In the genomic region with DNA sequence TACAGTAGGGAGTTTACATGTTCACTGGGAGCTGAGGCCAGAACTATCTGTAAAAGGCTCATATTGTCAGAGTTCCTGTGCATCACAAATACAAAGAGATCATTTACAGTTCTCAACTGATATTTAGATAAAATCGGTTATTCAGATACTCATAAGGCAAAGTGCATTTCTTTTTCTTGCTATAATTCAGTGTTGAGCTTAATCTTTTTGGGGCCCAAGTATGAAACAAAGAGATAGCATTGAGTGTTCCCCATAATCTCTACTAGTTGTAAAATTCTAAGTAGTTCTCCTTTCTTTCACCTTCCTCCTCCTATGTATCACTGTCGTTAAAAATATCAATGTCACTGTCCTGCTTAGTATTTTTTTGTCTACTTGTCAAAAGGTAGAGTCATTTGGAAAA, we compare ENCODE assay signal across 17 mouse cellular contexts.
DNase-seq lines count a peak whose midpoint lies in the region; TF ChIP-seq lines count a peak whose summit lies in the region.
"Had no signal": no experiment of that assay in that cellular context is flagged by ENCODE, and none has a peak within 500 bp of the region (broad histone marks: within the 10 kb centered on the region; RNA-seq: fewer than 3 reads in every experiment).

No protein-coding gene starts in this region.

- H3K36me3 ChIP-seq in MEL (ENCODE audit: control insufficient read depth in 1 of 2, insufficient read depth in 2 of 2, low read length in 2 of 2) = peaks cover 0 to 11% of the 10 kb centered on the region in 2 experiments; a peak in 2 of 4 replicates
- H3K36me3 ChIP-seq: G1E had no signal

- peak overlapping the region; percentile 34; the same call in 1 of the 2 replicates for H3K27ac ChIP-seq in MEL (ENCODE audit: control insufficient read depth, low read depth, low read length)

- peak; percentile 73 to 88 for TF ChIP-seq EP300 in MEL (IDR thresholded peaks at IDR 0.05; ENCODE audit: low read depth in 1 of 2, low read length in 2 of 2)

- TF ChIP-seq RAD21 in MEL (IDR thresholded peaks at IDR 0.05; ENCODE audit: low read depth, low read length) = no peak

- H3K4me1 ChIP-seq in MEL (ENCODE audit: control insufficient read depth in 1 of 2, insufficient read depth in 2 of 2, low read length in 2 of 2) = peaks cover 2 to 4% of the 10 kb centered on the region in 2 experiments; a peak in 2 of 4 replicates

- H3K27me3 ChIP-seq in MEL (ENCODE audit: control insufficient read depth in 1 of 2, insufficient read depth in 2 of 2, low read length in 2 of 2) = no peaks in the 10 kb centered on the region
- H3K27me3 ChIP-seq: CH12.LX, Patski had no signal

- H3K4me3 ChIP-seq in MEL (ENCODE audit: control insufficient read depth in 1 of 2, insufficient read depth in 1 of 2, low read depth in 2 of 2, low read length in 2 of 2) = no peak overlapping the region

- TF ChIP-seq CTCF in MEL (IDR thresholded peaks at IDR 0.05 in 2 of 3, conservative IDR thresholded peaks at IDR 0.05 in 1 of 3; ENCODE audit: control insufficient read depth in 1 of 3, insufficient read depth in 1 of 3, low read depth in 2 of 3, low read length in 3 of 3, poor library complexity in 1 of 3, severe bottlenecking in 1 of 3) = no peak

- no peak overlapping the region for H3K9ac ChIP-seq in MEL (ENCODE audit: control insufficient read depth, low read depth, low read length, poor library complexity, severe bottlenecking)

- H3K9me3 ChIP-seq in MEL (replicated peaks; ENCODE audit: insufficient read depth, low read length) = no peaks in the 10 kb centered on the region
- H3K9me3 ChIP-seq: G1E had no signal

- H3K79me2 ChIP-seq in MEL (ENCODE audit: control insufficient read depth, insufficient read depth, low read length, poor library complexity) = no peaks in the 10 kb centered on the region

- DNase-seq in MEL (ENCODE audit: low read depth, low spot score) = peak; percentile 52
- no peak for DNase-seq in right cerebral cortex, adult 18-20 months
- DNase-seq: adrenal gland, adult 2 months; adrenal gland, adult 8-10 months; adrenal gland, postnatal 10 days; adrenal gland, postnatal 14 days; adrenal gland, postnatal 25 days; adrenal gland, postnatal 36 days; B cell, adult 2 months; cerebellum, adult 11 months; cerebellum, adult 11-12 months; cerebellum, adult 18-20 months; cerebellum, adult 2 months; cerebellum, adult 8-10 months had no signal

- no peak for TF ChIP-seq POLR2A in MEL (IDR thresholded peaks at IDR 0.05; ENCODE audit: control insufficient read depth in 1 of 2, insufficient read depth in 1 of 2, low read depth in 1 of 2, low read length in 2 of 2, poor library complexity in 1 of 2)

TF ChIP-seq in MEL, 35 proteins besides CTCF, POLR2A, EP300 and RAD21:
- TF ChIP-seq TCF12 (IDR thresholded peaks at IDR 0.05; ENCODE audit: low read depth, low read length) (peak; percentile 45; the same call in 1 of the 2 replicates), RCOR1 (IDR thresholded peaks at IDR 0.05; ENCODE audit: low read depth, low read length) (peak; percentile 61; the same call in 1 of the 2 replicates), GATA1 (IDR thresholded peaks at IDR 0.05; ENCODE audit: low read depth, low read length) (peak; percentile 73), MAZ (IDR thresholded peaks at IDR 0.05; ENCODE audit: low read depth, low read length) (no peak)
